Mouse (Mus musculus): ENCODE data around the gene Cldn4. TPM values are rescaled to one million over a fixed set of nuclear protein-coding genes. Genes with fewer than 3 reads are reported as not detected.

Gene Cldn4
- polyA plus RNA-seq, 1 experiment from 2014 or later = 78.3 TPM

DNA sequence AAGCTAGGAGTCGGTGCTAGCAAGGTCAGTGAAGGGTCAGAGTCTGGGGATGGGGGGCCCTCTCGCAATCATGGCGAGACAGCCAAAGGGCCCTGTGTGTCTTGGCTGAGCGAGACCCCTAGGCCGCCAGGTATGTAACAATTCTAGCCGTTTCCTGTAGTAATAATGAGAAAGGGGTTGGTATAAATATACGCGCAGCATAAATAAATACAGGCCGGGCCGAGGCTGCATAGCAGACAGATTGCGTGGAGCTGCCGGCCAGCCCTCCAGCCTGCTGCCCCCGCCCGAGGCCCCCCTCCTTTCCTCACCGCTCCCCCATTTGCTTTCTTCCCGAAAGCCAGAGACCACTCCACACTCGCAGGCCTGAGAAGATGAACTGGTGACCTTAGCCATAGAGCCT is 49.1 kb downstream of the Cldn4 start:
- H3K4me1 ChIP-seq (replicated peaks; ENCODE audit: control insufficient read depth, insufficient read depth, low read length) = peaks cover 19% of the 10 kb centered on the region
- 32% methylated on average over 17 of the region's 17 CpGs for WGBS
- no peaks in the 10 kb centered on the region for H3K36me3 ChIP-seq (ENCODE audit: control insufficient read depth, insufficient read depth, low read length)
- no peaks in the 10 kb centered on the region for H3K9me3 ChIP-seq (ENCODE audit: control insufficient read depth, low read length)
- ATAC-seq (replicated peaks; ENCODE audit: low FRiP score, low TSS enrichment, low read depth) (0 out of 2 replicates have a peak, but pooled peaks have one; percentile 35), DNase-seq (ENCODE audit: low spot score) (no peak)
- no peaks in the 10 kb centered on the region for H3K27me3 ChIP-seq (replicated peaks; ENCODE audit: control insufficient read depth, insufficient read depth, low read length)
- no peak overlapping the region for H3K4me2 ChIP-seq (ENCODE audit: low read length)
- no peak overlapping the region for H3K27ac ChIP-seq (ENCODE audit: low read depth)
- H3K4me3 ChIP-seq (ENCODE audit: low read depth, low read length) = no peak overlapping the region
- no peak overlapping the region for H3K9ac ChIP-seq (ENCODE audit: low read length)

DNA sequence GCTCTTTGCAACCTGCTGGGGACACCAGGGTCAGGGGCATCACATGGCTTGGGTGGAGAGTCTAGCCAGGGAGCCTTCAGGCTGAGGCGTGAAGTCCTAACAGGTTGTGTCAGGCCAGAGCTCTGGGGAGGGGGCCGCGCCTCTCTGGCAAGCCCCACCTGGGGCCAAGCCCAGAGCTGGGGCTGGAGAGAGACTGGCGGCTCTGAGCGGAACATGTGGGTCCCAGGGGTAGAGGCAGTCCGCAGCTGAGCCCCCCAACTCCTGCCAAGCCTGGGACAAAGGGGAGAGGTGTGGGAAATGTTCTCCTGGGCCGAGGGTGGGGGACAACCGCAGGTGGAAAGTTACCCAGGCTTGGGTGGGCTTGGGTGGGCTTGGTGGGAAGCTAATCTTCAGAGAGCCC is 49.8 kb downstream of the Cldn4 start:
- 81% methylated on average over 8 of the region's 8 CpGs for WGBS
- Histone ChIP-seq H3K4me3 (ENCODE audit: low read depth, low read length) (no peak overlapping the region), H3K27ac (ENCODE audit: low read depth) (no peak overlapping the region), H3K4me2 (ENCODE audit: low read length) (no peak overlapping the region), H3K9ac (ENCODE audit: low read length) (no peak overlapping the region), H3K27me3 (replicated peaks; ENCODE audit: control insufficient read depth, insufficient read depth, low read length) (no peaks in the 10 kb centered on the region), H3K36me3 (ENCODE audit: control insufficient read depth, insufficient read depth, low read length) (no peaks in the 10 kb centered on the region), H3K4me1 (replicated peaks; ENCODE audit: control insufficient read depth, insufficient read depth, low read length) (peaks cover 19% of the 10 kb centered on the region), H3K9me3 (ENCODE audit: control insufficient read depth, low read length) (no peaks in the 10 kb centered on the region)
- ATAC-seq (replicated peaks; ENCODE audit: low FRiP score, low TSS enrichment, low read depth) (no peak), DNase-seq (ENCODE audit: low spot score) (no peak)

DNA sequence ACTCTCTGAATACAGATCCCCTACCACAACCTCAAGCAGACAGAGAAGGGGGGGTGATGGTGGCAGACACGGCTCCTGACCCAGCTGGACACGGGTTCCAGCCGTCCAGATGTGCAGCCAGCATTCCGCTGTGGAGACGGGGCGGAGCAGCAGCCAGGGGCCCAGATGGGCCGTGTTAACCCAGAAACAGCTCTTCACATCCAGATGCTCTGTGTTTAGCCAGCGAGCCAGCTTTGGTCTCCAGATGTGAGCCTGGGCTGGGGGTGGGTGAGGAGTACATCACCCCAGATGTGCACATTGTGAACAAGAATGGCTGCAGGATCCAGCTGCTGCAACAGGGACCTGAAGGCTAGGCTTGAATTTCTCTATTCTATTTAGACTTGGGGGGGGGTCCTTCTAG is 51.4 kb downstream of the Cldn4 start:
- Histone ChIP-seq H3K27ac (ENCODE audit: low read depth) (no peak overlapping the region), H3K9ac (ENCODE audit: low read length) (no peak overlapping the region), H3K4me3 (ENCODE audit: low read depth, low read length) (no peak overlapping the region), H3K9me3 (ENCODE audit: control insufficient read depth, low read length) (no peaks in the 10 kb centered on the region), H3K36me3 (ENCODE audit: control insufficient read depth, insufficient read depth, low read length) (no peaks in the 10 kb centered on the region), H3K27me3 (replicated peaks; ENCODE audit: control insufficient read depth, insufficient read depth, low read length) (no peaks in the 10 kb centered on the region), H3K4me2 (ENCODE audit: low read length) (no peak overlapping the region), H3K4me1 (replicated peaks; ENCODE audit: control insufficient read depth, insufficient read depth, low read length) (peaks cover 16% of the 10 kb centered on the region)
- DNase-seq (ENCODE audit: low spot score) (peak; percentile 62), ATAC-seq (replicated peaks; ENCODE audit: low FRiP score, low TSS enrichment, low read depth) (no peak)
- 31% methylated on average over 8 of the region's 8 CpGs for WGBS

Other genes starting within 250 kb of the Cldn4 start
- 24.2 and 31.4 TPM in 2 replicates for gene Eln, start 199.6 kb downstream of the Cldn4 start, polyA plus RNA-seq (2014; fragmentation: Nextera tagmentation; extraction: Ambion mirVana)
- gene Tmem270, start 40.2 kb downstream of the Cldn4 start, polyA plus RNA-seq (2014; fragmentation: Nextera tagmentation; extraction: Ambion mirVana) = not detected in 2 replicates
- gene Cldn13, start 31.4 kb downstream of the Cldn4 start, polyA plus RNA-seq (2014; fragmentation: Nextera tagmentation; extraction: Ambion mirVana) = 0.23 TPM in 1 of 2 replicates, not detected in the other
- gene Mettl27, start 14.6 kb downstream of the Cldn4 start, polyA plus RNA-seq (2014; fragmentation: Nextera tagmentation; extraction: Ambion mirVana) = 22.7 and 24.6 TPM in 2 replicates
- 113 and 143 TPM in 2 replicates for gene Cldn3, start 39.3 kb upstream of the Cldn4 start, polyA plus RNA-seq (2014; fragmentation: Nextera tagmentation; extraction: Ambion mirVana)
- 99.7 and 104 TPM in 2 replicates for gene Abhd11, start 62.2 kb upstream of the Cldn4 start, polyA plus RNA-seq (2014; fragmentation: Nextera tagmentation; extraction: Ambion mirVana)
- gene Stx1a, start 76.5 kb upstream of the Cldn4 start, polyA plus RNA-seq (2014; fragmentation: Nextera tagmentation; extraction: Ambion mirVana) = 15.9 and 20.2 TPM in 2 replicates
- gene Dnajc30, start 117.3 kb upstream of the Cldn4 start, polyA plus RNA-seq (2014; fragmentation: Nextera tagmentation; extraction: Ambion mirVana) = 32.5 and 33.3 TPM in 2 replicates
- gene Bud23, start 118.0 kb upstream of the Cldn4 start, polyA plus RNA-seq (2014; fragmentation: Nextera tagmentation; extraction: Ambion mirVana) = 98.0 and 107 TPM in 2 replicates
- 7.0 and 7.5 TPM in 2 replicates for gene Vps37d, start 131.3 kb upstream of the Cldn4 start, polyA plus RNA-seq (2014; fragmentation: Nextera tagmentation; extraction: Ambion mirVana)
- gene Mlxipl, start 143.0 kb upstream of the Cldn4 start, polyA plus RNA-seq (2014; fragmentation: Nextera tagmentation; extraction: Ambion mirVana) = 5.2 and 6.4 TPM in 2 replicates
- gene Tbl2, start 202.7 kb upstream of the Cldn4 start, polyA plus RNA-seq (2014; fragmentation: Nextera tagmentation; extraction: Ambion mirVana) = 26.2 and 27.8 TPM in 2 replicates
- 48.0 and 55.3 TPM in 2 replicates for gene Bcl7b, start 221.3 kb upstream of the Cldn4 start, polyA plus RNA-seq (2014; fragmentation: Nextera tagmentation; extraction: Ambion mirVana)
- 50.8 and 54.2 TPM in 2 replicates for gene Baz1b, start 240.3 kb upstream of the Cldn4 start, polyA plus RNA-seq (2014; fragmentation: Nextera tagmentation; extraction: Ambion mirVana)